Mouse (Mus musculus): Measurements from ENCODE around the gene Tmem132a.

The Tmem132a gene

DNA sequence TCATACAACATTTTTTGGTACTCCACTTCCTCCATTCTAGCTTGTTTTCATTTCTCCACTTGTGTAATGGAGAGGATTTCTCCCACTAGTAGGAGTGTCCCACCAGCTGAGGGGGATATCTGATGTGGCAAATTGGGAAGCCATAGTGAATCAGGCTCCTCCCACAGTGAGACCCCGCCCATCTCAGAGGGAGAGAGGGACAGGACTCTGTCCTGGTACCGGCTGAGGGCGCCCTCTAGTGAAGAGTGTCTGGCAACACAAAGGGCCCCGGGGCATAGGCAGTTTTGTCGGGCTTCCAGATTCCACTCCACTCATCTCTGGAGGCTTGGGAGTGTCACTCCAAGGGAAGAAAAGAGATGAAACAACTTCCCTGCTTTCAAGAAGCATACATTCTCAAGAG lies 38.3 kb downstream of the Tmem132a start:
- no peak for DNase-seq (ENCODE audit: low spot score in 2 of 2)

DNA sequence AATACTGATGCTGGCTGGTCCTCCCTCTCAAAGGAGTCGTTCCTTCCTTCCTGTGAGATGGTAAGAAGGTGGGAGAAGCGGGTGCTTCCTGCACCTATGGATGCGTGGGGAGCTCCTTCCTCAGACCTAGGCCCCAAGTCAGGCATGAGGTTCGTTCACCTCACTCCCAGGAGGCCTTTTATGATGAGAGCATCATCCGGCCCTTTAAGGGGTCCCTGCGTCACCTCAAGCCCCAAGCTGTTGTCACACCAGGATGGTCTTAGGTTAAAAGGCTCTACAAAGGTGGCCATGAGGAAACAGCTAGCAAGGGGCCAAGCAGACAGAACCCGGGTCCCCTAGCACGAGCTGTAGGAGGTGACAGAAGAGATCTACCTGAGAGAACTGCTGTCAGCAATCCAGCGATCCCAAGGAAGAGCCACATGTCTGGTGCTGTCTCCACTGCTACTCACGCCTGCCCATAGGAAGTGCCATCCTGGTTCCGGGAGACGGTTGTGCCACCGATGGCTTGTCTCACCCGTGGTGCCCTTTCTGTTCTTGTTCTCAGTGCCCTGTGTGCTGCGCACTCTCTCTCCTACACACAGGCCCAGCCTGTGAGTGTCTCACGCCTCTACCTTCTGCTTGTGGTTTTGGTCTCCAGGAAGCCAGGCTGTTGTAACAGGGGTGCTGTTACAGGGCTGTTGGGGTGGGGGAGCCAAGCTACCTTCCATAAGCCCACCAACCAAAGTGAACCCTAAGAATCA lies 40.1 kb downstream of the Tmem132a start, which contains the start of gene Cd6:
Gene Cd6, minus strand, starts transcription at position 623 of the 740 bp plus-strand sequence.
- no peak for DNase-seq (ENCODE audit: low spot score in 2 of 2)

GRCm38 (mm10) chr19:10828321-10828720 lies 41.4 kb downstream of the Tmem132a start:
- DNase-seq (ENCODE audit: low spot score in 2 of 2), result no peak

- no peak for DNase-seq (ENCODE audit: low spot score in 2 of 2)
Measured at GRCm38 (mm10) chr19:10824061-10824460, 45.7 kb downstream of the Tmem132a start.

DNA sequence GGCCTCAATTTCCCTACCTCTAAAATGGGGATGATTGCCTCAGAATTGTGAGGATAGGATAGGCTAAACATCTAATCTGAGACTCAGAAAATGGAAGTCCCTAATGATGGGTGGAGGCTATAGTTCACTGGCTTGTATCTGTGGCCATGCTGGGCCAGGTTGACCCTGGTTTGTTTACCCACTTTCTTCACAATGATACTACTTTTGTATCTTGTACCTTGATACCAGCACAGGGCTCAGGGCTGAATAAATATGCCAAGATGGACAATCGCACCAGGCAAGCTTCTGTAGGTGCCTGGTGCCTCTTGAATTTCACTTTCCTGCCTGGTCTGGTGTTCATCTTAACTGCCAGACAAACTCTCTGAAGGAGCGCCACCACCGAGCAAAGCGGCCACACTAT lies 47.2 kb downstream of the Tmem132a start:
- no peak for DNase-seq (ENCODE audit: low spot score in 2 of 2)

- no peak for DNase-seq (ENCODE audit: low spot score in 2 of 2)
Measured at GRCm38 (mm10) chr19:10821319-10821718, 48.4 kb downstream of the Tmem132a start.

DNA sequence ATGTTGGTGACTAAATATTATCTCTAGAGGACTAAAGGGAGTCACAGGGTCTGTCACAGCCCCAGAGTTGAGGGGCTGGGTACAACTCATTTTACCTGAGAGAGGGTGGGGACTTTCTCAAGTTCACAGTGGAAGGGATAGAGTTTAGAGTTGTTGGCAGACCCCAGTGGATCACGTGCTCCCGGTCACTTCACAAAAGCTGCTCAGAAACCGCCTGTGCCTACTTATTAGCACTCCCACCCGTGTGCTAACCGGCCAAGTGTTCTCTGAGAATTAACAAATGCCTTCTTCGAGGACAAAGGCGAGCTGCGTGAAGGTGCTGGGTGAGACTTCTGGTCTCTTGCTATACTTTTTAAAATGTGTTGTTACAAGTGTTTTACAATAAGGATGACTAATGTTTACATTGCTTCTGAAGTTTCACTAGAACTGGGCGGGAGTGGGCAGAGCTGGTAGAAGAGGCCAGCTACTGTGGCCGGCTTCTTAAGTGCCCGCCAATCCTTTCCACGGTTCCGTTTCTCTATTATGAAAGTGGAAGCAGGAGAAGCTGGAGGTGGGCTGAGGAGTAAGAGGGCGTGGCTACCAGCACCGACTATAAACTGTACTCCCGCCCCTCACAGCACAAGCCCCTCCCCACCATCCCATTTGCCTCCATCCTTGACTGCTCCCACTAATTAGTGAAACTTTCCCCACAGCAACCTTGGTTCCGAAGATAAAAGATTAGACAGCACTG lies 51.4 kb downstream of the Tmem132a start:
- no peak for DNase-seq (ENCODE audit: low spot score in 2 of 2)

DNA sequence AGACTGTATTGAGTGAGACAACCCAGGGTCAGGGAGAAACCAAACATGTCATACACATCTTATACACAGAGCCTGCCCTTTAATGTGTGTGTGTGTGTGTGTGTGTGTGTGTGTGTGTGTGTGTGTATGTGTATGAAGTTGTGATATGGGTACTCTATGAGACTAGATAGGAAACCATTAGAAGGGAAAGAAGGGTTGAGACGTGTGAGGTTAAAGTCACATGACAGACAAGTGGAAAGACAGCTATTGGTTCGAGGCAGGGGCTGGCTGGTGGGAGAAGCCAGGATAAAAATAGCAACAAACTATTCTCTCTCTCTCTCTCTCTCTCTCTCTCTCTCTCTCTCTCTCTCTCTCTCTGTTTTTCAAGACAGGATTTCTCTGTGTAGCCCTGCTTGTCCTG lies 53.3 kb downstream of the Tmem132a start:
- DNase-seq (ENCODE audit: low spot score in 2 of 2), result no peak

GRCm38 (mm10) chr19:10815871-10816270 lies 53.9 kb downstream of the Tmem132a start:
- DNase-seq (ENCODE audit: low spot score in 2 of 2), result no peak

- DNase-seq (ENCODE audit: low spot score in 2 of 2), result no peak
Measured at GRCm38 (mm10) chr19:10813905-10814304, 55.8 kb downstream of the Tmem132a start.

GRCm38 (mm10) chr19:10813039-10813438 lies 56.7 kb downstream of the Tmem132a start:
- no peak for DNase-seq (ENCODE audit: low spot score in 2 of 2)

GRCm38 (mm10) chr19:10811471-10811870 lies 58.3 kb downstream of the Tmem132a start:
- DNase-seq (ENCODE audit: low spot score in 2 of 2), result no peak

DNA sequence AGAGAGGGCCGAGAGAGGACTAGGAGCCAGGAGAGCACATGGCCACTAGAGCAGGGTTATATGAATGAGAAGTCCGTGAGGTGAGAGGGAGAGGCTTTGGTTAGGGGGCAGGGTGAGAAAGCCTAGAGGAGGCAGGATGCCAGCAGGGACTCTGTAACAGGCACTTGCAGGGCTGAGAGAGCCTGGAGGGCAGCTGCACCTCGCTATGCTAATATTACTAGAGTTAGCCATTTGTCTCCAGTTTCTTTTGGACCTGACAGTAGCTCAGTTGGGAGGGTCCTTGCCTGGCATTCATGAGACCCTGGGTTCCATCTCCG lies 59.6 kb downstream of the Tmem132a start:
- no peak for DNase-seq (ENCODE audit: low spot score in 2 of 2)

- DNase-seq (ENCODE audit: low spot score in 2 of 2), result peak; percentile 55 to 68
Measured at GRCm38 (mm10) chr19:10809428-10810175, 60.1 kb downstream of the Tmem132a start.

DNA sequence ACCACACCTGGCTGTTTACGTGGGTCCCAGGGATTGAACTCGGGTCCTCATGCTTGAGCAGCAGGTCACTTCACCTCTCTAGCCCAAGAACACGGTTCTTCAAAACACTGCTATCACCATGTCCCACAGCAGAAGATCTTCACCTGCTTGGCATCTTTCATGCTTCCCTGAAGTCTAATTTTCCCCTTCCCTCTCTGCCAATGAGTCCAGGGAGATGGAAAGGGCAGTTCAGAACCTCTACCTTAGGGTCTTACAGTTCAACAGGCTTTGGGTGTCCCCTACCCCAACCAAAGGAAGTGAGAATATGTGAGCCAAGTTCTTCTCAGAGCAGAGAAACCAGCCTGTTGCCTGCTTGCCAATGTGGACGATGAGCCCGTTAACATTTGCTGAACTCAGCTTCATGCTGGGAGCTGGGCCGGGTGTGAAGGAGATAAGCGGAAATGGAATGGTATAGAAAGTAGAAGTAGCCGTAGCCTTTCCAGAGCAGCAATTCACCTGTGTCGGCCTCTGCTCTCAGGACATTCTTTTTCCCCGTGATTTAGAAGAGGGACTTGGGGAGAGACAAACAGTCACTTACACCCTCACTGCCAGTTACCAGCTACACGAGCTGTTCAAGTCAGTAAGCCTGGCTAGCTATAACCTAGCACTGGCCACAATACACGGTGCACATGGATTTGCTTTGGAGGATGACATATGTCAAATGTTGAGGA lies 61.1 kb downstream of the Tmem132a start:
- DNase-seq (ENCODE audit: low spot score in 2 of 2), result no peak

Data from frontal cortex, postnatal 14 days (tissue).